Mouse (Mus musculus) spleen, adult 18-20 months (tissue): ENCODE results near the gene Lrrc8d.

Experiments used
- DNase-seq, 2 experiments: peaks; one replicate each; pipeline ENCODE4 v3.0.0; 2022; ENCODE audit warnings: mixed read lengths in 2 of 2

Gene Lrrc8d

DNA sequence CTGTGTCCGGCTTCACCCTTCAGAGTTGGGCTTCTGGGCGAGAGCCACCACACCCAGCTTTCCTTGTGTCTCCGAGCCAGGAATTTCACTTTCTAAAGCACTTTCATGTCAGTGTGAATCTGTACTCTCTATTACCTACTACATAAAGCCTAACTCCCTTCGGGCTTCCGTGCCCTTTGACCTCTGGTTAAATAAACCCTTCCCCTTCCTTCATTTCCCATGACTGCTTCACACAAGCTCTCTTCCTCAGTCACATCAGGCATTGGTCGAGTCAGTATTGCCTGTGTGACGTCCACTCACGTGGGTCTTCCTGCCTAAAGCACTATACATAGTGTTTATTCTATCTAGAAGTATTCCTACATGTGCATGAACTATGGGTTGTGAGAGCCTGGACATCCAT, 77.9 kb downstream of the Lrrc8d start:
- no peak for DNase-seq

DNA sequence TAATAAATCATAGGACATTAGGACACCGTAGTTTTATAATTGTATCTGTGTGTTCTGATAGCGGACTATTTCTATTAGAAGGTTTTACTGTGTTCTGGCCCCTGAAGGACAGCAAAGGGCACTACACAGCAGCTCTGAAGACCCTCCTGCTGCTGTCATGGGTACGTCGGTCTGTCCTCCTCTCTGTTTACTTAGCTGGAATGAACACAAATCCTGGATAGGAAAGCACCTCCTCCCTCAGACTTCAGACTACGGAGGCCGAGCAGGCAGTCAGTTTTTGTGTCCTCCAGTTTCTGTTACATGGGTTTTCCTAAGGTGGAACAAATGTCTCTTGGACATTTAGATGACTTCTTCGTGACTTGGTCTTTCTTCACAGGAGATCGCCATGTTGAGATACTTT, 78.4 kb downstream of the Lrrc8d start:
- DNase-seq, result no peak

DNA sequence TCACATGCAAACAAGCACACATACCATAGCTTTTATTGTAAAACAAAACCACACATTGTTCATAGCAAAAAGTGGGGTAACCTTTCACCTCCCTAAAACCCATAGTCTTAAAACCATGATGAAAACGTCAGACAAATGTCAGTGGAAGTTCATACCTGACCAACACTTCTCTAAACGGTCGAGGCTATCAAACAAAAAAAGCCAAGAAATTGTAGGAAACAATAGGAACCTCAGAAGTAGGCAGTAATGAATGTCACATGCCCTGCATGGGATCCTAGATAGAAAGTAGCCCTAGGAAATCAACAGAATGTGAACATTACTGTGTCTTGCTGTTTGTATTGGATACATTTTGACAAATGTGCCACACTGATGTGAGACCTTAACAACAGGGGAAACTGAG, 79.0 kb downstream of the Lrrc8d start:
- no peak for DNase-seq

DNA sequence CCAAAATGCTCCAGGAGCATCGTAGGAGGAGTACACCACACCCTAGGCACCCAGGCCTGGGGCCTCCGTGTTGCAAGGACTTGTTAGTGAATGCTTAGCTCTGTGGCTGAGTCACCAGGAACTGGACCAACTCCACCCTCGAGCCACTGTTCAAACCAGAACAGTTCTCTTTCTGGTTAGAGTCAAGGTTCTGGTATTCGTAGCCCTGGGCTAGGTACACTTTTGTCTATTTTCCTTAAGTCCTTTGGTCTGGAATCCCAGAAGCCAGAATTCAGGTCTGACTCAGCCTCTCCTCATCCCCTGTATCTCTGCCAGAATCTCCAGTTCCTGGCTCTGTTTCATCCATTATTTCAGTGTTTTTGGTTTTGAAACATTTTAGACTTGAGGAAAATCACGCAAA, 79.6 kb downstream of the Lrrc8d start:
- DNase-seq, result no peak

DNA sequence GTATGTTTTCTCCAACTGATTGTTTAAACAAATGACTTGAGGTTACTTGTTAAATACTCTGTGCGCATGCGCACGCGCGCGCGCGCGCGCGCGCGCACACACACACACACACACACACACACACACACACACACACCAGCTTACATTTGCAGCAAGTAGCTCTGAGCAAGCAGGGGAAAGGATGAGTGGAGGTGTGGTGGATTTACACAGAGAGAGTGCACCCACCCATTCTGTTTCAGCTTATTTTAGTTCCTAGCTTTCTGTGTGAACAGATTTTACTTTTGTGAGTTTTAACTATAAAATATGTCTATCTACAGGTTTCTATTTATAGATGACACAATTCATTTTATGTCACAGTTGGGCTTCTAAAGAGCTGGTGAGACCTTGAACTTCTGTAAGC, 84.1 kb downstream of the Lrrc8d start:
- no peak for DNase-seq

DNA sequence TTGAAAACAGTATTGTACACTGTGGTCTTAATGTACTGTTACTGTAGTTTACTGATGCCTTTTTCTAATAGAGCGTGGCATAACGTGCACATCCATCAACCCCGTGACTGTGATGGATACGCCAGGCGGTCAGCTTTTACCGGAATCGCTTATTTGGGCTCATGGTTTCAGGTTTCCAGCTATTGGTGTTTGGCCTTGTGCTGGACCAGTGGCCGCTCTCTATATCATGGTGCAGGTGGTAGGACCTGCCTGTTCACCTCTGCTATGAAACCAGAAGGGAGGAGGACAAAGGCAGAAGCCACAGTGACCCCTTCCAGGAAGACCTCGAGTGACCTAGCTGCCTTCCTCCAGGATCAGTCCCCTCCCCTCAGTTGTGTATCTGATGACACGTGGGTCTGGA, 85.0 kb downstream of the Lrrc8d start:
- no peak for DNase-seq

DNA sequence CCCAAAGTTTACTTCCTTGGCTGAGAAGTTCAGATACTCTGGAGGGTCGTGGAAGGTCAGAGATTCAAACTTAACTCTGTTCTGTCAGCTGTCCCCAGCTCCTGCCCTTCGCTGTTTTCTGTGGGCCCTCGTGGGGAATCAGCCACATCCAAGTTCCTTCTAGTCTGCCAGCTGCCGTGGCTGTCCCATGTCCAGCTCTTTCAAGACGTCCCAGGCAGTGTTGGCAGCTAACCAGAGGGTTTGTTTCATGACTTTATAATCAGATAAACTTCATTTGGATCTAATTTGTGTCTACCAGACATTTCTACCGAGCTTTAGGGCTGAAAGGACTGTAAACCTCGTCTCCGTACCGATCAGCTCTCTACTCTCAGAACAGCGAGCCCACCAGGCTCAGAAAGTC, 87.8 kb downstream of the Lrrc8d start:
- no peak for DNase-seq

DNA sequence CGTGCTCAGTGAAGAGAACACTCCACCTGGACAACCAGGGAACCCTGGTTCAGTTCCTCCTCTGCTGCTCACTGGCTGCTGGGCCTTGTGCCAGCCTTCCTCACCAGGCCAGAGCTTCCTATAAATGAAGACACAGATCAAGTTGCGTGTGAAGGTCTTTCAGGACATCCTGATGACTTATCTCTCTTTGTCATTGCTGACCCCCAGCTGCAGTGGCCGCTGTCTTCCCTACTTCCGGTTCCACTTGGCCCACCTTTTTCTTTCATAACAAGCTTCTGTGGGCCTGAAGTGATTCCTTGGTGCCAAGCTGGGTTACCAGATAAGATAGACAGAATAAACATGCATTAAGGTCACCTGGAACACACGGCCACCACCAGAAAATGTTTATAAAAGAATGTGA, 90.0 kb downstream of the Lrrc8d start:
- no peak for DNase-seq

DNA sequence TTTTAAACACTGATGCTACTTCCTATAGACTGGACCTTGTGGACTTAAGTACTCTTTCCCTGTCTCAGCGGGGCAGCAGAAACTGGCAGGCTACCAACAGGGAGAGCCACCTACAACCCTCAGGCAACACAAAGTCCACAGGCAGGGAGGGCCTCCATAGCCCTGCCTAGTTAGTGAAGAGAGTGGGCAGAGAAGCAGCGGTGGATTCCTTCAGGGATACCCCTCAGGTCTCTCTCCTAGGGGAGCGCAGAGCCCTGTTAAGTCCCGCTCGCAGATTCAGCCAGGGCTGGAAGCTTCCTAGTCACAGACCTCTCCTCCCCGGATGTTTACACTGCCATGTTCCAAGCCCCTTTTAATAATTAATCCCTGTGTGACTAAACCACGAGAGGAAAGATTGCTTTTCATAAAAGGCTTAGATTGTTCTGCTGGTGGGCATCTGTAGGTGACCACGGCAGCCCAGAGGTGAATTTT, 92.6 kb downstream of the Lrrc8d start:
- no peak for DNase-seq

DNA sequence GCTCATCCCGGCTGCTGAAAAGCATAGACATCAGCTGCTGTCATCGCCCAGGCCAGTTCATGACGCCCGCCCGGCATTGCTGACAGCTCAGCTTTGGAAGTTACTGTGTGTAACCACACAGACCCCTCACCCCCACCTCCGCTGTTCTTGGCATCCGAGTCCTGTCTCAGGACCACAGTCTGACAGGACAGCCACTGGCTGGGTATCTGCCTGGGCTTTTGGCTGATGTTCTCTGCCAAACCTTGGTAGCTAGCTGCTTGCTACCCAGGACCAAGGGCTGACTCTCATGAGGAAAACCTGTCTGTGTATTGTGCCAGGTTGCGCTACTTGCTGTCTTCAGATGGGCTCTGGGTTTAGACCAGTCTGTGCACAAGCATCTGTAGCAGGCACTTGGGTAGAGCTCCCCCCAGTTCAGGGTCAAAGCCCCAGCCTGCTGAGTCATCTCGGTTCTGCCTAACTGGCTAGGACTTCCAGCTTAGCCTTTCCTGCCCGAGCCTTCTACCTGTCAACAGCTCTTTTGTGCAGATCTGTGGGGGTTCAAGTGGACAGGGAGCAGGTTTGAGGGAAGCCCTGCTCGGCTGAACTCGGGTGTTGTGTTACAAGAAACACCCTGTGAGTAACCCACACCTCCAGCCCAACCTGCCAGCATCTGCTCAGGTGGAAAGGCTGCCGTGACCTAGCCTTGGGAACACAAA, 93.2 kb downstream of the Lrrc8d start:
- DNase-seq, result no peak

DNA sequence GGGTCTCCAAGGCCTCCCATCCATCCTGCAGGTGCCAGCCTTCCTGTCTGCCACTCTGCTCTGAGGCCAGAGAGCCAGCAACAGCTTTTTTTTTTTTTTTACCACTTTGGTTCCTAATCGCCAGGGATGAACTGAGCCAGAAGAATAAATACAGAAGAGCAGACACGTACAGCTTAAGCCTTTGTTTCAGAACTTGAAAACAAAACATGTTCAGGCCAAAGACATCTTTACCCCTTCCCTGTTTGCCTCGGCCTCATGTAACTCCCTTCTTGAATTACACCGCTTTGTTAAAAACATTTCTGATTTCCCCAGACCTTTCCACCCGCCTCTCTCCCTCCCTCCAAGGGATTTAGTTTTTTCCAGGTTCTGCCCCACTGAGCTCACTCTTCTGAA, 93.8 kb downstream of the Lrrc8d start:
- no peak for DNase-seq

DNA sequence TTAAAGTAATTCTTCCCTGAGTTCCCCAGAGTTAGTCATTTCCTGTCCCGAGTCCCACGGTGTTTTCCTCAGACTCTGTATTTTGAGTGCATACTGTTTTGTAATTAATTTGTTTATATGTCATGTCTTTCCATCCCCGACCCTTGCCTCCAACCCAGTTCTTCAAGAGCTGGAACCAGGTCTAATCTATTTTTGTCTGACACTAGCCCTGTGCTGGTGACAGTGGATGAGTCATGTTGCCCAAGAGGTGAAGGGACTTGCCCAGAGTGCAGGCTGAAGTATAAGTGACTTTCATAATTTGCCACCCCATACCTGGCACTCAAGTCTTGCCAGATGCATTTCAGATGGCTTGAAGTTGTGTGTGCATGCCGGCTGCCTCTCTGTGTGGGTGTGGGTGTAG, 98.7 kb downstream of the Lrrc8d start:
- no peak for DNase-seq

DNA sequence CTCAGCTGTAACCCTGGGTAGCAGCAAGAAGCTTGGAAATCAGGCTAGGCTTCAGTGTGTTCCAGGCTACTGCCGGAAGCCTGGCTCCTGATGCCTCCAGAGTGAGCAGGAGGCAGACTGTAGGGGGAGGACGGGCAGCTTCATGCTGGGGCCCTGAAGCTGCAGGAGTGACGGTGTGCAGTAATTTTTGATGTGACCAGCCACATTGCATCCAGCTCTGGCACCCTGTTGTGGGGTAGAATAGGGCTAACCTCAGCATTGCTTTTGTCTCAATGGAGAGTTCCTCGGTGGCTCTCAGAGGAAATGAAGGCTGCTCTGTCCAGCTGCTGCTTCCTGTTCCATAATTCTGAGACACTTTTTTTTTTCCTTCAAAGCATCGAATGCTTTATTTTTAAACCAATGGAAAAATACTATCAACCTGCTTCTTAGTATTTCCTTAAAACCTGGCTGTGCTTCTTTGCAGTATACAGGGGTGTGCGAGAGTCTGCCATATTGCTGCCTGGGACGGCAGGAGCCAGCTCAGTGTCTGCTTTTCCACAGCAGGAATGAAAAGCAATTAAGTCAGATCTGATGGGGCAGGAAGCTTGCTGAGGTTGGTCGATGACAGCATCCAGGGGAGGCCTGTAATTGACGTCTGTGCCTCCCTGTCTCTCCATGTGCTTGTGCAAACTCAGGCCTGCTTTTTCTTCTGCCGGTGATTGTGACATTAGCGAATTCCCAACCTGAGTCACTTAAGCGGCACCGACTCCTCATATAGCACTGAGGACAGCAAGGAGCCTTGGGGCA, 100.3 kb downstream of the Lrrc8d start:
- no peak for DNase-seq

DNA sequence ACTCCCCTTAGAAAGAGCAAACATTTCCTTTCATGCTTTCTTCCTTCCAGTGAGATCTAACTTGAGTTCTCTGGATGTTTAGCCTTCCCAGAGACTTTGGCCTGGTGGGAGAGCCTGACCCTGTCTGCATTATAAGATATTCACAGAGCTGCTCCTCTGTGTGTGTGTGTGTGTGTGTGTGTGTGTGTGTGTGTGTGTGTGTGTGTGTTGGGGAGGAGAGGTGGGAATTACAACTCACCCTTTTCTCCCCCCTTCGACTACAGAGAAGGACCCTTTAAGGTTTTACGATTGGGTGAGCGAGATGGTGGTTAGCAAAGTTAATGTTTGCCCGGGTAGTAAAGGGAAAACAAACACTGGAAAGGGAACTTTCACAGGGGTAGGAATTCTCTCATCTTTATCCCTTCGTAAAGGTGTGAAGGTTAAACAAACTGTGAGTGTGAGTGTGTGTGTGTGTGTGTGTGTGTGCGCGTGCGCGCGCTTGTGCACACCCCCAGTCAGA, 101.3 kb downstream of the Lrrc8d start:
- no peak for DNase-seq

DNA sequence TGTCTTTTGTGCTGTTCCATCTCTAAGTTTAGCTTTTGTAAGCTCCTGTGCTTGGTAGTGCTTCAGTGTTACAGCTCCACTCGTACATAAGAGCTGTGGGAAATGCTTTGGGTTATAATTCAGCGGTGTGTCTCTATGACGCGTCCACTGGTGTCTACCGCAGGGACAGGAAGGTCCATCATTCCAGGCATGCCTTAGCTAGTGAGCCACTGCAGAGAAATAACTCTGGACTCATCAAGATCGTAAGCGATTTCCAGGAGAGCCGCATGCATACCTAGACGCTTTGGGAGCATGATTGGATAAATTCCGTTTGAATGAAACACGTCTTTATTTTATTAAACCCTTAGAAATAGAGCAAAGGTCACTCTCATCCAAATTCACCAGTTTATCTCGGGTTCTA, 106.2 kb downstream of the Lrrc8d start:
- no peak for DNase-seq

DNA sequence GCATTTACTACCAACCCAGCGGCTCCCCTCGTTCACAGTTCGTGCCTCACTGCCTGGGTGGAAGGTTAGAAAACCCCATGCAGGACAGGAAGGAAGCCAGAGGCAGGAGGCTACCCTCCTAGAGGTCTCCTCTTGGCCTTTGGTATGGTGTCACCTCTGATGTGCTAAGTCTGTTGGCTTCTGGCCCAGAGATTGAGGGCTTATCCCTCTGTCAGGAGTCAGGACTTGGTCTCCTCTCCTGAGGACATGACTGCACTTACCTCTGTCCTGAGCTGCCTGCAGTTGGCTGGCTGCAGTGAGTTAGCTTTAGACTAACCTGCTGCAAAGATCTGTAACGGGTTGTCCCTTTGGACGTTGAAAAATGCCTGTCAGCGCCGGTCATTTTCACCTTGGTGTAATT, 107.7 kb downstream of the Lrrc8d start:
- no peak for DNase-seq

DNA sequence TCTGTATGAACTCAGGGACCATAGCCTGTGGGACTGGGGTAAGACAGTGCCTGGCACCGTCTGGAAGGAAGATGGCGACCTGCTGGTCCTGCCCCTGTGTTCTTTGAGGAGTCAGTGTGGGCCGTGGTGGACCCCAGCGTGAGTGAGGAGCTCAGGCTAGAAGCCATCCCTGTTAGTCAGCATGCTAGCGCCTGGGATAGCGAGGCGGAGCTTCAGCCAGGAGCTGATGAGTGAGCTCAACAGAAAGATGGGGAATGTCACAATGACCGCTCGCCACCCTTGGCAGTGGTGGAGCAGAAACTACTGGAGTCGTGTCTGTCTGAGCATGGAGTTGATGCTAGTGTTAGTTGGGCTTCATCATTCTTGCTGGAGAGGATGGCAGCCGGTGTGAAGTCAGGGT, 109.3 kb downstream of the Lrrc8d start:
- DNase-seq, result no peak

DNA sequence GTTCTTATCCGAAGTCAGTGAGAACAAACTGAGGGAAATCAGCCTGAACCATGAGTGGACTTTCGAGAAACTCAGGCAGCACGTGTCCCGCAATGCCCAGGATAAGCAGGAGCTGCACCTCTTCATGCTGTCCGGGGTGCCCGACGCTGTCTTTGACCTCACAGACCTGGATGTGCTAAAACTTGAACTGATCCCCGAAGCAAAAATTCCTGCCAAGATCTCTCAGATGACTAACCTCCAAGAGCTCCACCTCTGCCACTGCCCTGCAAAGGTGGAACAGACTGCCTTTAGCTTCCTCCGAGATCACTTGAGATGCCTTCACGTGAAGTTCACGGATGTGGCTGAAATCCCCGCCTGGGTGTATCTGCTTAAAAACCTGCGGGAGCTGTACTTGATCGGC, 113.3 kb downstream of the Lrrc8d start:
- DNase-seq, result no peak

DNA sequence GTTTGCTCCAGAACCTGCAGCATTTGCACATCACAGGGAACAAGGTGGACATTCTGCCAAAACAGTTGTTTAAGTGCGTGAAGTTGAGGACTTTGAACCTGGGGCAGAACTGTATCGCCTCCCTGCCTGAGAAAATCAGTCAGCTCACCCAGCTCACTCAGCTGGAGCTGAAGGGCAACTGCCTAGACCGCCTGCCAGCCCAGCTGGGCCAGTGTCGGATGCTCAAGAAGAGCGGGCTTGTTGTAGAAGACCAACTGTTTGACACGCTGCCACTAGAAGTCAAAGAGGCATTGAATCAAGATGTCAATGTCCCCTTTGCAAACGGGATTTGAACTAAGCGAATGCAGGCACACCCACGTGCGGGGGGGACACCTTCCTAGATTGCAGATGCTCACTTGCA, 114.2 kb downstream of the Lrrc8d start:
- DNase-seq, result no peak

DNA sequence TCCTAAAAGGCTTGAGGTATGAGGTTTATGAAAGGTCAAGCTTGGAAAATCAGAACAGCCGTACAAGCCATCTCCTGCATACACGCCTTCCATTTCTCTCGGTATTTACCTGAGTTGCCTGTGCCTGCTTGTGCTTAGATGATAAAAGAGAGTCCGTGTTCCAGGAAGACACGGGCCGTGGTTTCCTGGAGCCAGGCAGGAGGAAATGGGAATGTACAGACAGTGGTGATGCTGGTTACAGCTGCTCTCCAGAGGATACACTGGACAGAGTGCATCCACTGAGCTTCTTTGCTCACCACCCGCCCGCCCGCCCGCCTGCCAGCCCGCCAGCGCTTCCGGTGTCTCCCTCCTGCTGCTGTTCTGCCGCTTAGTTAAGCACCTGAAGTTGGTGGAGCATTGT, 116.3 kb downstream of the Lrrc8d start:
- no peak for DNase-seq

DNA sequence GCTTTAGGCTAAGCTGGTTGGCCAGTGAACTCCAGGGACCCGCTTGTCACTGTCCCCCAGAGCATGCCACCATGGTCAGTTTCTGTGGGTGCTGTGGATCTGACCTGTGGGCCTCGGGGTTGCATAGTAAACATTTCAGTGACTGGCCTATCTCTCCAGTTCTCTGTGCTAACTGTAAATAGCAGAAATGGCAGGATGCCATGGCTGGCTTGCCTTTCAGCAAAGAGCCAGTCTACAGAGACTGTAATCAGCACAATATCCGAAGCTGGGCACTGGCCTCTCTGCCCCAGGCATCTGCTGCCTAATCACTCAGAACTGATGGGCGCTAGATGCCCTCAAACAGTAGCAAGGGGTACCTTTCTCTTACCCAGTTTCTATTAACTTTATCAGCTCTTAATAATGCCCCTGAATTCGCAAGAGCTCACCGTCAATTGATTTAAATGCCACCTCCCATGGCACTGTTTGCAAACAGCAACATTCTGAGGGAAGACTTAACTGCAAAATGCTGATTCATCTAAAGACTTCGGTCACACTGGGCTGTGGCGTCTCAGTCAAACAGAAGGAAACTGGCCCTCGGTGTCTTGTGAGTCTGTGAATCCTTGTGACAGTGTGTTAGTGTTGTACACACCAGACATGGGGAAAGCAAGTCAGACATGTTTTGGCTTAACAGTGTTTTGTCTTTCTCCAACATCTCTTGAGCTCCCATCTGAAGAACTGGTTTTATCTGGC, 117.6 kb downstream of the Lrrc8d start:
- no peak for DNase-seq

DNA sequence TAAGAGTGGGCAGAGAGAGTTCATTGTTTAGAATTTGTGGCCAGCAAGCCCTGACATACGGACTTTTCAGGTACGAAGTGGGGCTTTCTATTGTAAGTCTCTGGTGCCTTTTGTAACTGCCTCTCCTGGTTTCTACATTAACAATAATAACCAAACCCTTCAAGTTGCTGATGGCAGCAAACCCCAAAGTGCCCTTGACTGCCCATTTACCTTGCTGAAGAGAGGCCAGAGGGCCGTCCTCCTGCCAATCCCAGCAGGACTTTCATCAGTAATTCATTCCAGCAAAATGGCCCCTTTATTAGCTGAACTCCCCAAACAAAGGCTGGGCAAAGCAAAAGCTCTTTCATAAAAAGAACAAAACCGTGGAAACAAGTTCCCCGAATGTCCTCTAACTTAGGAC, 118.6 kb downstream of the Lrrc8d start:
- no peak for DNase-seq

DNA sequence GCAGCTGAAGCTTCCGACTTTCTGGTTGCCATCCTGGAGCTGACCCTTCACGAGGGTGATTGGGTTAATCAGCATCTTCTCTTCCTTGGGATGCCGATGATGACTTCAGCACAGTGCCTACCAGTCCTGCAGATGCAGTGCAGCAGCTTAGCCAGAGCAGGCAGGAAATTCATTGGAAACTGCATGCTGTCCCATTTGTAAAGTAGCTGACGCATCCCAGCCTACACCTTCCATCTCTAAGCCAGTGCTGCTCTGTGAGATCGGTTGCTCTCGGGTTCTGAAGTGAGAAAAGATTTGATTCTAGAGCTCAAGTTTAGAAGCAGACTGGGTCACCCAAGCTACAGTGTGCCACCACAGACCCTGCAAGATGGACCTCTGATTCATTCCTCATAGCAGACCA, 121.6 kb downstream of the Lrrc8d start:
- DNase-seq, result no peak
